Mouse (Mus musculus) urinary bladder, postnatal 36 days (tissue): ENCODE results near the gene Nckipsd.

Source experiments
- DNase-seq, 2 experiments: peaks; one replicate each; pipeline ENCODE4 v3.0.0; 2022; ENCODE audit warnings: low spot score in 2 of 2, mixed read lengths in 1 of 2

Gene Nckipsd

DNA sequence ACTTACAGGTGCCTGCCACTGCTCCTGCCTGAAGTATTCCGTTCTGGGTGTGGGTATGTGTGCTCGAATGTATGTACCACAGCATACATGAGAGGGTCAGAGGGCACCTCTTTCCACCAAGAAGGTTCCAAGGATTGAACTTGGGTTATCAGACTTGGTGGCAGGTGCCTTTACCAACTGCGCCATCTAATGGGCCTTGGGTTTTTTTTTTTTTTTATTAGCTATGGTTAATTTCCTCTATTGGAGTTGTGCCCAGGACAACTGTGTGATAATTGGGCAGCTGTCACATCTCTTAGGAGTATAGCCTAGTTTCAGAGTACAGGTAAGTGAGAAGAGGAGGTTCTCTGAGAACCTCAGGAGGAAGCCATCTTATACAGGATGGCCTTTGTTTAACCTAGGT is 8.6 kb upstream of the Nckipsd start:
- no peak for DNase-seq

GRCm38 (mm10) chr9:108805768-108806167 is 2.4 kb upstream of the Nckipsd start:
- DNase-seq, result no peak

DNA sequence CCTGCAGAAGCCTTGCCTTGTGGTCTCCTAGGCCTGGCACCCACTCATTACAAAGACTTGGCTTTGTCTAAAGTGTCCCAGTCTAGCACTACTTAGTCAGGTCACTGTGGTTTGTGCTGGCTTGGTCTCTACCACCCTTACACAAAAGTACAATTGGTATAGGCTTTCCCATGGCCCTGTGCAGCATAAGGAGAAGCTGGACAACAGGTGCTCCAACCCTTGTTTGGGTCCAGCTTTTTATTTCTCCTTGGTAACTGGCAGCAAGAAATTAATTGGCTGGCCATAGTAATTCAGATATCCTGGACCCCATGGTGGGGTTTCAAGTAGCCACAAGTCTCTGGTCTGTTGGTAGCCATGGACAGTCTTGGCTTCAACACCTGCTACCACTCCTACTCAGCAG is 1.8 kb upstream of the Nckipsd start:
- no peak for DNase-seq

GRCm38 (mm10) chr9:108806831-108807230 is 1.3 kb upstream of the Nckipsd start:
- no peak for DNase-seq

GRCm38 (mm10) chr9:108807674-108808073 is 494 bp upstream of the Nckipsd start:
- DNase-seq, result no peak

- no peak for DNase-seq
These were observed 1.0 kb downstream of the Nckipsd start for GRCm38 (mm10) chr9:108809188-108809587.

DNA sequence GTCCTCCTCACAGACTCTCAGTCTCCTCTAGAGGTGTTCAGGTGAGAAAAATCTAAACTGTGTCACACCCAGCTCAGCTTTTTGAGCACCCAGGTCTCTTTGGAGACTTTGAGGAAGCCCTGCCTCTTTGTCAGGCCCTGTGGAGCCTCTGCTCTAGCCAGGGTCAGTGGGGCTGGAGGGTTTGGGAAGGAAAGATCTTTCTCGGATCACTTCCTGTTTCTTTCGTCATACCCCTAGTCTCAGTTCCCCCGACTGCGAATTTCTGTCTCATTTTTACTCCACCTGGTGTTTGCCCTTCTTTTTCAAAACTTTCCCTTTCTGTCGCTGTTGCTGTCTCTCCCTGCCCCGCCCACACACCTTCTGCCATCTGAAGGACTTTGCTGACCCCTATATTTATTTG is 1.6 kb downstream of the Nckipsd start:
- DNase-seq, result no peak

DNA sequence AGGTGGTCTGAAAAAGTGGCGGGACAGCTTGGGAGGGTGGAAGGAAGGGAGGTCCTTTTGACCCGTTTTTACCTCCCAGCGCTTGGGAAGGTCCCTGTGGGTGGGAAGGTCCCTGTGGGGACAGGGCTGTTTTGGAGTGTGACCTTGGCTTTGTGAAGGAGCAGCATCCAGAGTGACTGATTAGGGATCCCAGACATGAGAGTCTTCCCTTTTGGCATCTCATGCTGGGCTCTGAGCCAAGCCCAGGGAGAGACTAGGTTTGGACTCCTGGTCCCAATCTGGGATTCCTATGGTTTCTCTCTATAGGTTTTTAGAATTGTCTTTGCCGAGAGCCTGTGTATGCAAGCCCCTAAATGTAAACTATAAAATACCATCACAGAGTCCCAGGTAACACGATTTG is 2.3 kb downstream of the Nckipsd start:
- DNase-seq, result no peak

DNA sequence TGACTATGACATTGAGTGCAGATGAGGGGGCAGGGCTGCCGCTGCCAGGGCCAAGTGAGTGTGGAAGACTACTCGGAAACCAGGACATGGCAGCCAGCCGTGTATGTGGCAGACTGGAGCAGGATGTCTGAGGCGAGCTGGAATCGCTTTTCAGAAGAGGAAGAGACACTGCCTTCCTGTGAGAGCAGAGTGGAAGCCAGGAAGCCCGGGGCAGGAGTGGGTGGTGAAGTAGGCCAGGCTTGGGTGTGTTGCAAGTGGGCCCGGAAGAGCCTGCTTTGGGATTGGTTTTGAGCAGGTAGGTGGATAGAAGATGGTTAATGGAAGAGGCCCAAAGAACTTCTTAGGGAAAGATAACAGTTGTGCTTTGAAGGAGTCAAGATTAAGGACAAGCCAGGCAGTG is 7.4 kb downstream of the Nckipsd start:
- no peak for DNase-seq

GRCm38 (mm10) chr9:108819495-108819894 is 11.3 kb downstream of the Nckipsd start:
- DNase-seq, result no peak

DNA sequence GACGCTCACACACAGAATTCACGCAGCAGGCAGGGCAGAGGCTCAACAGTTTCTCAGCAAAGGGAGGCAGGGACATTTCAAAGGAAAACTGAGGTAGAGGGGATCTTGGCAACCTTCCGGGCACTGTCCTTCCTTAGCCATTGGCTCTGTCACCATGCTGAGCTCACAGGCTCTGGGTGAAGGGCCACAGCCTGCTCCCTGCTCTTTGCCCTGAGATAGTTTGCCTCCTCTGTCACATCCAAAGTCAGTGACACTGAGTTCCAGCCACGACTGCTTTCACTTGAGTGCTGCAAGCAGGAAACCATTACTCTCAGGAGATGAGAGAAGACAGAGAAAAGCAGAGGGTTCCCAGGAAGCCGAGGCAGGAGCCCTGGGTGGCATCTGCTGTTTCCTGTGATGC is 11.9 kb downstream of the Nckipsd start:
- DNase-seq, result no peak

- DNase-seq, result no peak
These were observed 16.0 kb downstream of the Nckipsd start for GRCm38 (mm10) chr9:108824144-108824685.

GRCm38 (mm10) chr9:108824755-108825413 is 16.7 kb downstream of the Nckipsd start:
- DNase-seq, result no peak

DNA sequence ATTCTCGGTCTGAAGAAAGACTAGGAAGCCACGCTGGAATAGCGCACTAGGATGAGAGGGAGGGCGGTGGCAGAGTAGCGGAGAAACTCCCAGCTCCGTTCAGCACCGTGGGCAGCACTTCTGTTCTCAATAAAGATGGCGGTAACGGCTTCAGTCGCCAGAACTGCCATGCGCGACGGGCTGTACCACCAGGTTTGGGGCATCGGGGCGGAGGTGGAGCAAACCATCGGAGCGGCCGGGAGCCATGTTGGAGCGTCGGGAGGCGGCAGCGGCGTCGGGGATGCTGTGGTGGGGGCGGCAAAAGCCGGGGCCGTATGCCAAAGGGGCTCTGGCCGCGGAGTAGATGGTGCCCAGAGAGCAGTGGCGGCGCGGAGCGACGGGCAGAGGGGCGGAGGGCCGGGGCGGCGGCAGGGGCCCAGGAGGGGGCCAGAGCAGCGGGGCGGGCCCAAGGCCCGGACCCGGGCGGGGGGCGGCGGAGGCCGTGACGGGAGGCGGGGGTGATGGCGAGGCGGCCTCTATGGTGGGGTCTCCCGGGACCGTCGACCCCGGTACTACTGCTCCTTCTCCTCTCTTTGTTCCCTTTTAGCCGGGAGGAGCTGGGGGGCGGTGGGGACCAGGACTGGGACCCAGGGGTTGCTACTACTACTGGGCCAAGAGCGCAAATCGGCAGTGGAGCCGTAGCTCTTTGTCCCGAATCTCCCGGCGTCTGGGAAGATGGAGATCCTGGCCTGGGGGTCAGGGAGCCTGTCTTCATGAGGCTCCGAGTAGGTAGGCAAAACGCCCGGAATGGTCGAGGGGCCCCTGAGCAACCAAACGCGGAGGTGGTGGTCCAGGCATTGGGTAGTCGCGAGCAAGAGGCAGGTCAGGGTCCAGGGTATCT is 17.9 kb downstream of the Nckipsd start, which contains the start of gene Celsr3:
Gene Celsr3, plus strand, starts transcription at position 501 of the 880 bp plus-strand sequence.
- DNase-seq, result no peak

GRCm38 (mm10) chr9:108826700-108827340 is 18.7 kb downstream of the Nckipsd start:
- peak; percentile 58 to 79 for DNase-seq

GRCm38 (mm10) chr9:108827454-108827853 is 19.3 kb downstream of the Nckipsd start:
- DNase-seq, result no peak

DNA sequence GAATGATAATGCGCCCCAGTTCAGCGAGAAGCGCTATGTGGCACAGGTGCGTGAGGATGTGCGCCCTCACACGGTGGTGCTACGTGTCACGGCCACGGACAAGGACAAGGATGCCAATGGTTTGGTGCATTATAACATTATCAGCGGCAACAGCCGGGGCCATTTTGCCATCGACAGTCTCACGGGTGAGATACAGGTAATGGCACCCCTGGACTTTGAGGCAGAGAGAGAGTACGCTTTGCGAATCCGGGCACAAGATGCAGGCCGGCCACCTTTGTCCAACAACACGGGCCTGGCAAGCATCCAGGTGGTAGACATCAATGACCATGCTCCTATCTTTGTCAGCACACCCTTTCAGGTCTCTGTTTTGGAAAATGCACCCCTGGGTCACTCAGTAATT is 19.7 kb downstream of the Nckipsd start:
- DNase-seq, result no peak

- DNase-seq, result no peak
These were observed 23.5 kb downstream of the Nckipsd start for GRCm38 (mm10) chr9:108831637-108832036.

DNA sequence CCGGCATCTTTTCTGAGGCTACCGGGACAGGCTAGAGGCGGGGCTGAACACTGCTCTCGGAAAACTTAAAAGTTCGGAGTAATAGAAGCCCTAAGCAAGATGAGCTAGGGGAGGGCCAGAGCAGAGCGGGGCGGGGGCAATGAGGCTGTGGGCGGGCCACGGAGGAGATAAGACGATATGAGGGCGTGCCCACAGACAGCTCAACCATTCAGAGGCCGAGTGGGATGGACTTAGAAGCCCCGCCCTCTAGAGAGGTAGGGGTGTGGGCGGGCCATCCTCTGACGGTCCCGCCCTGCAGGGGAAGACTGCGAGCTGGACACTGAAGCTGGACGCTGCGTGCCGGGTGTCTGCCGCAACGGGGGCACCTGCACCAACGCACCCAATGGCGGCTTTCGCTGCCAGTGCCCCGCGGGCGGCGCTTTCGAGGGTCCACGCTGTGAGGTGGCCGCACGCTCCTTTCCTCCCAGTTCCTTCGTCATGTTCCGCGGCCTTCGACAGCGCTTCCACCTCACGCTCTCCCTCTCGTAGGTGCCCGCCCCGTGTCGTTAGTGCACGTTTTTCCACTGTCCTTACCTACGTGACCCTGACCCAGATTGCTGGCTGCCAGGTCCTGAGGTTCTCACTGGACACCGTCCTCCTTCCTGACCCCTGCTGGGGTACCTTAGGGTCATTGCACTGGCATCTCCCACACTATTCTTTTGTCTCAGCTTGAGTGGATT is 24.4 kb downstream of the Nckipsd start:
- peak; percentile 85 to 93 for DNase-seq

GRCm38 (mm10) chr9:108842989-108843388 is 34.8 kb downstream of the Nckipsd start:
- peak in 1 of 2 experiments; percentile 26 for DNase-seq

- DNase-seq, result no peak
These were observed 37.2 kb downstream of the Nckipsd start for GRCm38 (mm10) chr9:108845390-108845789.

DNA sequence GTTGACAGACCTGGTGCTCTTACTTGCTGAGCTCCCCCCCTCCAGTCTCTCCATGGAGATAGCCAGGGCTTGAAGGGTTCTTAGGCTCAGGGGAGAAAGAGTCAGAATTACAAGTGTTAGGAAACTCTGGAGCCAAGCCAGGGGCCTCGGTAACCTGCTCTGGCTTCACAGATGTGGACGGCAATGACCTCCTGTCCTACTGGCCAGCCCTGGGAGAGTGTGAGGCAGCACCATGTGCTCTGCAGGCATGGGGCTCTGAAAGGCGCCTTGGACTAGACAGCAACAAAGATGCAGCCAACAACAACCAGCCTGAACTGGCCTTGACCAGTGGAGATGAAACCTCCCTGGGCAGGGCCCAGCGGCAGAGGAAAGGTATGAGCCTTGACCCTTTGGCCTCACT is 39.2 kb downstream of the Nckipsd start:
- no peak for DNase-seq
